Mouse (Mus musculus) neural tube, embryonic 14.5 days (tissue): Measurements from ENCODE around the gene Slc35d1. TPM values are rescaled to one million over a fixed set of nuclear protein-coding genes. Genes with fewer than 3 reads are reported as not detected.

ENCODE experiments used
- ATAC-seq: fragments of 200-750 bp; cut with Nextera tagmentation; 2 replicates; pipeline ENCODE4 v1.8.0; 2017; ENCODE audit warnings: low read depth, mild to moderate bottlenecking, moderate TSS enrichment, moderate library complexity
- H3K27ac ChIP-seq: fragments of 300-500 bp; sonication (generic); 2 replicates; pipeline ENCODE4 v1.5.1; 2014; ENCODE audit warnings: low read depth, mild to moderate bottlenecking, control low read depth, low read length, moderate library complexity, mixed read lengths
- H3K27me3 ChIP-seq: fragments of 300-500 bp; sonication (generic); 2 replicates; pipeline ENCODE4 v1.6.1; 2014; ENCODE audit warnings: low read length; ENCODE audit not compliant: control insufficient read depth, insufficient read depth
- H3K36me3 ChIP-seq: fragments of 300-500 bp; sonication (generic); 2 replicates; pipeline ENCODE4 v1.6.1; 2014; ENCODE audit warnings: low read length, mixed read lengths; ENCODE audit not compliant: control insufficient read depth, insufficient read depth
- H3K4me1 ChIP-seq: fragments of 300-500 bp; sonication (generic); 2 replicates; pipeline ENCODE4 v1.6.1; 2014; ENCODE audit warnings: low read length; ENCODE audit not compliant: control insufficient read depth, insufficient read depth
- H3K4me2 ChIP-seq: fragments of 300-500 bp; sonication (generic); 2 replicates; pipeline ENCODE4 v1.6.1; 2014; ENCODE audit warnings: mild to moderate bottlenecking, low read depth, low read length, control low read depth
- H3K4me3 ChIP-seq: fragments of 300-500 bp; sonication (generic); 2 replicates; pipeline ENCODE4 v1.5.1; 2014; ENCODE audit warnings: low read depth, low read length, control low read depth, mixed read lengths
- H3K9ac ChIP-seq: fragments of 300-500 bp; sonication (generic); replicated peaks from 2 replicates; pipeline ENCODE4 v1.6.1; 2014; ENCODE audit warnings: low read depth, mild to moderate bottlenecking, control low read depth, low read length, mixed read lengths
- H3K9me3 ChIP-seq: fragments of 300-500 bp; sonication (generic); 2 replicates; pipeline ENCODE4 v1.6.1; 2016; ENCODE audit warnings: low read length; ENCODE audit not compliant: control insufficient read depth
- WGBS: fragments of 180-500 bp; shearing (Covaris S2); extraction: QIAGEN DNeasy Blood & Tissue Kit; methylation state at CpG from one replicate; pipeline ENCODE4 v1.1.7; 2014; 5-methylcytosine and 5-hydroxymethylcytosine counted together
- polyA plus RNA-seq: library from polyadenylated mRNA; unstranded; fragments of >200 nt; fragmentation: Nextera tagmentation; extraction: Ambion mirVana; gene quantifications from 2 replicates; pipeline ENCODE4 v1.2.1, GENCODE M21; 2014

Gene Slc35d1
- polyA plus RNA-seq, 1 experiment from 2014 or later = 9.5 TPM

GRCm38 (mm10) chr4:103222854-103223253 is 7.9 kb upstream of the Slc35d1 start:
- H3K9me3 ChIP-seq = no peaks in the 10 kb centered on the region
- H3K36me3 ChIP-seq = no peaks in the 10 kb centered on the region
- ATAC-seq = no peak
- H3K27me3 ChIP-seq = no peaks in the 10 kb centered on the region
- no peak overlapping the region for H3K4me3 ChIP-seq
- H3K27ac ChIP-seq = no peak overlapping the region
- H3K4me2 ChIP-seq = no peak overlapping the region
- H3K9ac ChIP-seq = no peak overlapping the region
- no peaks in the 10 kb centered on the region for H3K4me1 ChIP-seq
- 46% methylated on average over 9 of the region's 9 CpGs for WGBS

GRCm38 (mm10) chr4:103221789-103222188 is 6.8 kb upstream of the Slc35d1 start:
- H3K4me2 ChIP-seq = no peak overlapping the region
- H3K4me1 ChIP-seq = no peaks in the 10 kb centered on the region
- no peak overlapping the region for H3K27ac ChIP-seq
- no peak overlapping the region for H3K4me3 ChIP-seq
- H3K27me3 ChIP-seq = no peaks in the 10 kb centered on the region
- no peaks in the 10 kb centered on the region for H3K9me3 ChIP-seq
- 84% methylated on average over 6 of the region's 6 CpGs for WGBS
- no peak overlapping the region for H3K9ac ChIP-seq
- no peak for ATAC-seq
- no peaks in the 10 kb centered on the region for H3K36me3 ChIP-seq

GRCm38 (mm10) chr4:103219011-103219410 is 4.0 kb upstream of the Slc35d1 start:
- Histone ChIP-seq H3K27me3 (no peaks in the 10 kb centered on the region), H3K27ac (no peak overlapping the region), H3K4me3 (no peak overlapping the region), H3K36me3 (no peaks in the 10 kb centered on the region), H3K4me1 (no peaks in the 10 kb centered on the region), H3K9ac (no peak overlapping the region), H3K9me3 (no peaks in the 10 kb centered on the region), H3K4me2 (no peak overlapping the region)
- 76% methylated on average over 5 of the region's 5 CpGs for WGBS
- ATAC-seq = no peak

GRCm38 (mm10) chr4:103216046-103216445 is 1.1 kb upstream of the Slc35d1 start:
- ATAC-seq = no peak
- Histone ChIP-seq H3K9me3 (no peaks in the 10 kb centered on the region), H3K4me2 (no peak overlapping the region), H3K27me3 (no peaks in the 10 kb centered on the region), H3K36me3 (no peaks in the 10 kb centered on the region), H3K4me1 (peaks cover 14% of the 10 kb centered on the region), H3K27ac (no peak overlapping the region), H3K9ac (no peak overlapping the region), H3K4me3 (no peak overlapping the region)
- 88% methylated on average over 6 of the region's 6 CpGs for WGBS

GRCm38 (mm10) chr4:103214498-103214924 is 453 bp downstream of the Slc35d1 start:
- H3K36me3 ChIP-seq = peaks cover 4% of the 10 kb centered on the region; the same call in 1 of the 2 replicates
- no peaks in the 10 kb centered on the region for H3K9me3 ChIP-seq
- H3K4me3 ChIP-seq = peak overlapping the region; percentile 86
- H3K4me1 ChIP-seq = peaks cover 14% of the 10 kb centered on the region
- peak overlapping the region; percentile 53 for H3K4me2 ChIP-seq
- H3K9ac ChIP-seq = peak overlapping the region; percentile 97
- under 1% methylated on average over 35 of the region's 48 CpGs for WGBS
- ATAC-seq = peak; percentile 87
- peak overlapping the region; percentile 99 for H3K27ac ChIP-seq
- H3K27me3 ChIP-seq = no peaks in the 10 kb centered on the region

- Histone ChIP-seq H3K4me2 (peak overlapping the region; percentile 53), H3K27ac (peak overlapping the region; percentile 99), H3K9me3 (no peaks in the 10 kb centered on the region), H3K27me3 (no peaks in the 10 kb centered on the region), H3K4me1 (peaks cover 14% of the 10 kb centered on the region), H3K9ac (peak overlapping the region; percentile 97), H3K4me3 (peak overlapping the region; percentile 86), H3K36me3 (peaks cover 10% of the 10 kb centered on the region; the same call in 1 of the 2 replicates)
- 5% methylated on average over 30 of the region's 30 CpGs for WGBS
- ATAC-seq = no peak
These were observed 986 bp downstream of the Slc35d1 start for GRCm38 (mm10) chr4:103213859-103214497.

- Histone ChIP-seq H3K4me3 (no peak overlapping the region), H3K4me1 (peaks cover 10% of the 10 kb centered on the region), H3K36me3 (peaks cover 15% of the 10 kb centered on the region; the same call in 1 of the 2 replicates), H3K9me3 (no peaks in the 10 kb centered on the region), H3K27ac (no peak overlapping the region), H3K4me2 (no peak overlapping the region), H3K27me3 (no peaks in the 10 kb centered on the region), H3K9ac (no peak overlapping the region)
- 94% methylated on average over 1 of the region's 1 CpGs for WGBS
- ATAC-seq = no peak
These were observed 6.4 kb downstream of the Slc35d1 start for GRCm38 (mm10) chr4:103208553-103208952.

- Histone ChIP-seq H3K27me3 (no peaks in the 10 kb centered on the region), H3K9ac (no peak overlapping the region), H3K4me3 (no peak overlapping the region), H3K4me2 (no peak overlapping the region), H3K4me1 (no peaks in the 10 kb centered on the region), H3K27ac (no peak overlapping the region), H3K36me3 (peaks cover 4% of the 10 kb centered on the region; the same call in 1 of the 2 replicates), H3K9me3 (no peaks in the 10 kb centered on the region)
- 55% methylated on average over 2 of the region's 2 CpGs for WGBS
- no peak for ATAC-seq
These were observed 11.3 kb downstream of the Slc35d1 start for GRCm38 (mm10) chr4:103203646-103204045.

GRCm38 (mm10) chr4:103200046-103200445 is 14.9 kb downstream of the Slc35d1 start:
- Histone ChIP-seq H3K27me3 (no peaks in the 10 kb centered on the region), H3K4me1 (no peaks in the 10 kb centered on the region), H3K27ac (no peak overlapping the region), H3K36me3 (no peaks in the 10 kb centered on the region; the same call in 1 of the 2 replicates), H3K4me2 (no peak overlapping the region), H3K9me3 (no peaks in the 10 kb centered on the region), H3K9ac (no peak overlapping the region), H3K4me3 (no peak overlapping the region)
- no peak for ATAC-seq
- WGBS = 92% methylated on average over 1 of the region's 1 CpGs
